In genomic region chr17:47663009-47663713, GRCm38 (mm10) we compare ENCODE assay signal across 15 mouse cellular contexts. TPM values are rescaled to one million over a fixed set of nuclear protein-coding genes. Genes with fewer than 3 reads are reported as not detected.
DNase-seq lines count a peak whose midpoint lies in the region; ATAC-seq lines count a peak whose summit lies in the region.
"Had no signal": no experiment of that assay in that cellular context is flagged by ENCODE, and none has a peak within 500 bp of the region (broad histone marks: within the 10 kb centered on the region; RNA-seq: fewer than 3 reads in every experiment).

No protein-coding gene starts in this region.

- no peak overlapping the region for H3K27ac ChIP-seq in embryonic facial prominence, embryonic 14.5 days (replicated peaks; ENCODE audit: low read depth, low read length)
- no peak overlapping the region for H3K27ac ChIP-seq in liver, embryonic 11.5 days (ENCODE audit: low read depth, low read length)
- H3K27ac ChIP-seq: left cerebral cortex, adult 2 months; liver, embryonic 13.5 days; macrophage had no signal

- WGBS in embryonic facial prominence, embryonic 14.5 days: 50% methylated on average over 9 of the region's 9 CpGs
- WGBS in liver, embryonic 11.5 days: 82% methylated on average over 9 of the region's 9 CpGs

- peak; percentile 62; the same call in 1 of the 2 replicates for ATAC-seq in embryonic facial prominence, embryonic 14.5 days (ENCODE audit: low read depth)
- ATAC-seq in liver, embryonic 11.5 days (replicated peaks; ENCODE audit: low FRiP score): no peak

- H3K27me3 ChIP-seq in embryonic facial prominence, embryonic 14.5 days (replicated peaks; ENCODE audit: control insufficient read depth, insufficient read depth, low read length): no peaks in the 10 kb centered on the region
- H3K27me3 ChIP-seq in liver, embryonic 11.5 days (replicated peaks; ENCODE audit: control insufficient read depth, insufficient read depth, low read length): no peaks in the 10 kb centered on the region
- H3K27me3 ChIP-seq: liver, embryonic 13.5 days had no signal

- intact Hi-C loops in heart, postnatal 36 days (cut with DNase I): no loop called here

- H3K4me3 ChIP-seq in embryonic facial prominence, embryonic 14.5 days (ENCODE audit: low read depth, low read length): no peak overlapping the region
- no peak overlapping the region for H3K4me3 ChIP-seq in liver, embryonic 11.5 days (ENCODE audit: low read depth, low read length)
- H3K4me3 ChIP-seq: left cerebral cortex, adult 2 months; liver, embryonic 13.5 days had no signal

- no peak overlapping the region for H3K9ac ChIP-seq in embryonic facial prominence, embryonic 14.5 days (ENCODE audit: low read depth, low read length)
- no peak overlapping the region for H3K9ac ChIP-seq in liver, embryonic 11.5 days (ENCODE audit: low read depth, low read length)
- H3K9ac ChIP-seq: liver, embryonic 13.5 days had no signal

- no peaks in the 10 kb centered on the region for H3K9me3 ChIP-seq in embryonic facial prominence, embryonic 14.5 days (ENCODE audit: control insufficient read depth, low read length)
- H3K9me3 ChIP-seq in liver, embryonic 11.5 days (ENCODE audit: control insufficient read depth, low read length): no peaks in the 10 kb centered on the region
- H3K9me3 ChIP-seq: liver, embryonic 13.5 days had no signal

- H3K4me2 ChIP-seq in embryonic facial prominence, embryonic 14.5 days (ENCODE audit: low read depth, low read length): no peak overlapping the region
- no peak overlapping the region for H3K4me2 ChIP-seq in liver, embryonic 11.5 days
- H3K4me2 ChIP-seq: liver, embryonic 13.5 days had no signal

- H3K36me3 ChIP-seq in embryonic facial prominence, embryonic 14.5 days (ENCODE audit: control insufficient read depth, insufficient read depth, low read length): no peaks in the 10 kb centered on the region
- no peaks in the 10 kb centered on the region for H3K36me3 ChIP-seq in liver, embryonic 11.5 days (ENCODE audit: control insufficient read depth, insufficient read depth, low read length)

- DNase-seq in heart, adult 11 months: peak; percentile 42
- DNase-seq in heart, postnatal 36 days: no peak
- DNase-seq in Muller cell, postnatal 12 days (ENCODE audit: inconsistent ontology term): peak; percentile 84
- DNase-seq in embryonic facial prominence, embryonic 14.5 days (ENCODE audit: low spot score): peak; percentile 40
- DNase-seq in mesoderm, embryonic 11.5 days (ENCODE audit: low read depth, low spot score): peak; percentile 60
- DNase-seq in layer of hippocampus, adult 8-10 months (ENCODE audit: low spot score in 2 of 2): no peak
- no peak for DNase-seq in liver, embryonic 11.5 days (ENCODE audit: low spot score)
- DNase-seq in right cerebral cortex, postnatal 36 days (ENCODE audit: low spot score in 2 of 2): no peak
- DNase-seq: adrenal gland, postnatal 36 days; cerebellum, adult 8-10 months; gastrocnemius, postnatal 10 days; kidney, postnatal 14 days; liver, embryonic 13.5 days had no signal

- H3K4me1 ChIP-seq in embryonic facial prominence, embryonic 14.5 days (ENCODE audit: control insufficient read depth, insufficient read depth, low read length): no peaks in the 10 kb centered on the region
- no peaks in the 10 kb centered on the region for H3K4me1 ChIP-seq in liver, embryonic 11.5 days (replicated peaks; ENCODE audit: control insufficient read depth, insufficient read depth, low read length)

RNA-seq across cellular contexts. Expression of gene Tomm6, which starts 25.0 kb away (rescaled TPM):
- total RNA-seq in heart, postnatal 36 days (2021): 100 to 1,000 TPM; 119 to 126 TPM
- polyA plus RNA-seq in embryonic facial prominence, embryonic 14.5 days (2014; fragmentation: Nextera tagmentation; extraction: Ambion mirVana): 365 and 382 TPM in 2 replicates
- 100 to 1,000 TPM; 170 to 219 (median 199) TPM for total RNA-seq in layer of hippocampus, adult 8-10 months (2022)
- 442 and 486 TPM in 2 replicates for polyA plus RNA-seq in liver, embryonic 11.5 days (2014; fragmentation: Nextera tagmentation; extraction: Ambion mirVana)

RNA-seq across cellular contexts. Expression of gene Frs3, which starts 25.7 kb away (rescaled TPM):
- total RNA-seq in heart, postnatal 36 days (2021): 1 to 10 TPM; 4.0 to 4.3 TPM
- 4.0 and 4.2 TPM in 2 replicates for polyA plus RNA-seq in embryonic facial prominence, embryonic 14.5 days (2014; fragmentation: Nextera tagmentation; extraction: Ambion mirVana)
- total RNA-seq in layer of hippocampus, adult 8-10 months (2022): 10 to 100 TPM; 28.6 to 36.7 (median 31.2) TPM
- 2.3 and 3.5 TPM in 2 replicates for polyA plus RNA-seq in liver, embryonic 11.5 days (2014; fragmentation: Nextera tagmentation; extraction: Ambion mirVana)

RNA-seq across cellular contexts. Expression of gene Gm21981, which starts 31.1 kb away (rescaled TPM):
- total RNA-seq in heart, postnatal 36 days (2021): under 1 TPM; 0.50 to 0.70 TPM
- polyA plus RNA-seq in embryonic facial prominence, embryonic 14.5 days (2014; fragmentation: Nextera tagmentation; extraction: Ambion mirVana): 1.5 and 2.1 TPM in 2 replicates
- 1 to 10 TPM; 3.3 to 4.3 (median 3.6) TPM for total RNA-seq in layer of hippocampus, adult 8-10 months (2022)
- polyA plus RNA-seq in liver, embryonic 11.5 days (2014; fragmentation: Nextera tagmentation; extraction: Ambion mirVana): 0.22 and 0.49 TPM in 2 replicates

RNA-seq across cellular contexts. Expression of gene Prickle4, which starts 31.4 kb away (rescaled TPM):
- total RNA-seq in heart, postnatal 36 days (2021): 1 to 10 TPM; 2.1 to 4.8 TPM
- polyA plus RNA-seq in embryonic facial prominence, embryonic 14.5 days (2014; fragmentation: Nextera tagmentation; extraction: Ambion mirVana): 1.8 and 2.1 TPM in 2 replicates
- total RNA-seq in layer of hippocampus, adult 8-10 months (2022): 1 to 10 TPM; 2.9 to 3.7 (median 3.2) TPM
- 0.44 and 1.7 TPM in 2 replicates for polyA plus RNA-seq in liver, embryonic 11.5 days (2014; fragmentation: Nextera tagmentation; extraction: Ambion mirVana)
- polyA plus RNA-seq: liver, embryonic 13.5 days had no signal

RNA-seq across cellular contexts. Expression of gene Usp49, which starts 32.7 kb away (rescaled TPM):
- 1 to 10 TPM; 3.9 to 4.4 TPM for total RNA-seq in heart, postnatal 36 days (2021)
- 3.8 and 4.1 TPM in 2 replicates for polyA plus RNA-seq in embryonic facial prominence, embryonic 14.5 days (2014; fragmentation: Nextera tagmentation; extraction: Ambion mirVana)
- 10 to 100 TPM in 3 of 4 experiments, 1 to 10 TPM in 1; 8.1 to 11.5 (median 10.8) TPM for total RNA-seq in layer of hippocampus, adult 8-10 months (2022)
- 4.1 and 4.8 TPM in 2 replicates for polyA plus RNA-seq in liver, embryonic 11.5 days (2014; fragmentation: Nextera tagmentation; extraction: Ambion mirVana)

Comparison
In these comparisons a context has a peak if more than half of its experiments do, and no peak if none do; other contexts are left out.
1. DNase-seq: peak in heart, adult 11 months (single experiment), Muller cell, postnatal 12 days (single experiment), embryonic facial prominence, embryonic 14.5 days (single experiment) and mesoderm, embryonic 11.5 days (single experiment); none in heart, postnatal 36 days (0 of 2), layer of hippocampus, adult 8-10 months (0 of 2), liver, embryonic 11.5 days (single experiment) and right cerebral cortex, postnatal 36 days (0 of 2).
2. RNA of gene Frs3, which starts 25.7 kb away (total RNA-seq): 28.6 to 36.7 TPM in layer of hippocampus, adult 8-10 months; 4.0 to 4.3 TPM in heart, postnatal 36 days; every median in the first group is over 4 times any median in the second.